Mouse (Mus musculus): Measurements from ENCODE around the gene Spryd7. TPM values are rescaled to one million over a fixed set of nuclear protein-coding genes. Genes with fewer than 3 reads are reported as not detected.

Gene Spryd7
- polyA plus RNA-seq, 1 experiment from 2014 or later = 52.1 TPM

GRCm38 (mm10) chr14:61529533-61529932, 27.2 kb downstream of the Spryd7 start:
- no peak for ATAC-seq (ENCODE audit: low FRiP score, low read depth)
- 84% methylated on average over 7 of the region's 7 CpGs for WGBS

GRCm38 (mm10) chr14:61526006-61526405, 30.7 kb downstream of the Spryd7 start:
- H3K27me3 ChIP-seq = no peaks in the 10 kb centered on the region
- WGBS = 100% methylated on average over 2 of the region's 2 CpGs
- no peak overlapping the region for H3K4me2 ChIP-seq
- no peak for ATAC-seq (ENCODE audit: low FRiP score, low read depth)
- no peaks in the 10 kb centered on the region for H3K9me3 ChIP-seq
- H3K9ac ChIP-seq = no peak overlapping the region
- H3K4me1 ChIP-seq (replicated peaks) = no peaks in the 10 kb centered on the region
- no peak overlapping the region for H3K27ac ChIP-seq (replicated peaks)
- H3K36me3 ChIP-seq = no peaks in the 10 kb centered on the region
- no peak overlapping the region for H3K4me3 ChIP-seq

More at GRCm38 (mm10) chr14:61529533-61529932, 27.2 kb downstream of the Spryd7 start:
- no peak overlapping the region for H3K4me2 ChIP-seq
- peaks cover 7% of the 10 kb centered on the region for H3K36me3 ChIP-seq
- H3K27me3 ChIP-seq = no peaks in the 10 kb centered on the region
- no peak overlapping the region for H3K27ac ChIP-seq (replicated peaks)
- H3K4me1 ChIP-seq (replicated peaks) = no peaks in the 10 kb centered on the region
- no peaks in the 10 kb centered on the region for H3K9me3 ChIP-seq
- H3K4me3 ChIP-seq = no peak overlapping the region
- no peak overlapping the region for H3K9ac ChIP-seq

- H3K36me3 ChIP-seq = no peaks in the 10 kb centered on the region
- H3K4me1 ChIP-seq (replicated peaks) = no peaks in the 10 kb centered on the region
- H3K9ac ChIP-seq = no peak overlapping the region
- no peak overlapping the region for H3K4me2 ChIP-seq
- H3K9me3 ChIP-seq = no peaks in the 10 kb centered on the region
- H3K27me3 ChIP-seq = no peaks in the 10 kb centered on the region
- no peak for ATAC-seq (ENCODE audit: low FRiP score, low read depth)
- H3K4me3 ChIP-seq = no peak overlapping the region
- 82% methylated on average over 2 of the region's 2 CpGs for WGBS
- H3K27ac ChIP-seq (replicated peaks) = no peak overlapping the region
Observed at GRCm38 (mm10) chr14:61523821-61524220, 32.9 kb downstream of the Spryd7 start.

GRCm38 (mm10) chr14:61518659-61519480, 37.8 kb downstream of the Spryd7 start:
- 84% methylated on average over 10 of the region's 10 CpGs for WGBS
- no peak overlapping the region for H3K4me3 ChIP-seq

GRCm38 (mm10) chr14:61516471-61517426, 39.9 kb downstream of the Spryd7 start:
- Histone ChIP-seq H3K4me1 (replicated peaks) (no peaks in the 10 kb centered on the region), H3K27ac (replicated peaks) (no peak overlapping the region), H3K9me3 (no peaks in the 10 kb centered on the region), H3K36me3 (no peaks in the 10 kb centered on the region), H3K9ac (no peak overlapping the region), H3K27me3 (no peaks in the 10 kb centered on the region), H3K4me2 (no peak overlapping the region), H3K4me3 (no peak overlapping the region)
- no peak for ATAC-seq (ENCODE audit: low FRiP score, low read depth)
- 89% methylated on average over 9 of the region's 9 CpGs for WGBS

More at GRCm38 (mm10) chr14:61518659-61519480, 37.8 kb downstream of the Spryd7 start:
- Histone ChIP-seq H3K9ac (no peak overlapping the region), H3K36me3 (no peaks in the 10 kb centered on the region), H3K27ac (replicated peaks) (no peak overlapping the region), H3K4me2 (no peak overlapping the region), H3K9me3 (no peaks in the 10 kb centered on the region), H3K27me3 (no peaks in the 10 kb centered on the region), H3K4me1 (replicated peaks) (no peaks in the 10 kb centered on the region)
- no peak for ATAC-seq (ENCODE audit: low FRiP score, low read depth)

GRCm38 (mm10) chr14:61511494-61511893, 45.2 kb downstream of the Spryd7 start:
- Histone ChIP-seq H3K4me2 (no peak overlapping the region), H3K36me3 (no peaks in the 10 kb centered on the region), H3K4me3 (no peak overlapping the region), H3K27ac (replicated peaks) (no peak overlapping the region), H3K27me3 (no peaks in the 10 kb centered on the region), H3K4me1 (replicated peaks) (no peaks in the 10 kb centered on the region), H3K9ac (no peak overlapping the region), H3K9me3 (no peaks in the 10 kb centered on the region; the same call in 1 of the 2 replicates)
- 65% methylated on average over 2 of the region's 2 CpGs for WGBS
- ATAC-seq (ENCODE audit: low FRiP score, low read depth) = no peak

- H3K4me1 ChIP-seq (replicated peaks) = no peaks in the 10 kb centered on the region
- H3K9ac ChIP-seq = no peak overlapping the region
- H3K9me3 ChIP-seq = no peaks in the 10 kb centered on the region
- H3K4me2 ChIP-seq = no peak overlapping the region
- H3K27ac ChIP-seq (replicated peaks) = no peak overlapping the region
- ATAC-seq (ENCODE audit: low FRiP score, low read depth) = peak; percentile 63; the same call in 1 of the 2 replicates
- 43% methylated on average over 20 of the region's 20 CpGs for WGBS
- no peaks in the 10 kb centered on the region for H3K36me3 ChIP-seq
- no peak overlapping the region for H3K4me3 ChIP-seq
- no peaks in the 10 kb centered on the region for H3K27me3 ChIP-seq
Observed at GRCm38 (mm10) chr14:61497716-61498490, 58.8 kb downstream of the Spryd7 start.

GRCm38 (mm10) chr14:61493511-61494135, 63.1 kb downstream of the Spryd7 start:
- Histone ChIP-seq H3K4me3 (no peak overlapping the region), H3K9ac (no peak overlapping the region), H3K27ac (replicated peaks) (no peak overlapping the region), H3K9me3 (no peaks in the 10 kb centered on the region), H3K4me2 (no peak overlapping the region), H3K36me3 (no peaks in the 10 kb centered on the region), H3K27me3 (no peaks in the 10 kb centered on the region), H3K4me1 (replicated peaks) (no peaks in the 10 kb centered on the region)
- ATAC-seq (ENCODE audit: low FRiP score, low read depth) = no peak
- WGBS = 72% methylated on average over 6 of the region's 6 CpGs

Other genes with a start within 250 kb of the Spryd7 start
- 0.44 and 0.63 TPM in 2 replicates for gene Arl11, start 247.1 kb downstream of the Spryd7 start, polyA plus RNA-seq (2015; fragmentation: Nextera tagmentation; extraction: Ambion mirVana)
- gene Ebpl, start 196.4 kb downstream of the Spryd7 start, polyA plus RNA-seq (2015; fragmentation: Nextera tagmentation; extraction: Ambion mirVana) = 10.1 and 11.6 TPM in 2 replicates
- gene Kpna3, start 117.0 kb downstream of the Spryd7 start, polyA plus RNA-seq (2015; fragmentation: Nextera tagmentation; extraction: Ambion mirVana) = 66.7 and 68.6 TPM in 2 replicates
- gene Trim13, start 41.4 kb upstream of the Spryd7 start, polyA plus RNA-seq (2015; fragmentation: Nextera tagmentation; extraction: Ambion mirVana) = 39.8 and 41.7 TPM in 2 replicates
- gene Kcnrg, start 50.6 kb upstream of the Spryd7 start, polyA plus RNA-seq (2015; fragmentation: Nextera tagmentation; extraction: Ambion mirVana) = 3.0 and 3.3 TPM in 2 replicates

All from hindbrain, embryonic 15.5 days (tissue).